Mouse (Mus musculus) CD4-positive, CD25-positive, alpha-beta regulatory T cell, adult 4 months (primary cell): Measurements from ENCODE around the gene AI467606. TPM values are rescaled to one million over a fixed set of nuclear protein-coding genes. Genes with fewer than 3 reads are reported as not detected.
"Not testable (repeated sequence)": the region's sequence is repeated elsewhere in the genome, so short reads cannot be mapped to it uniquely, and the experiment has no call there.

Experiments
- ATAC-seq: one replicate; pipeline ENCODE4 v1.8.0; 2017
- polyA plus RNA-seq, 2 experiments: library from polyadenylated mRNA; unstranded; fragments of 100-300 nt; shearing (Covaris generic); gene quantifications; one replicate each; pipeline ENCODE4 v1.2.1; 2017

AI467606 gene
- 100 to 1,000 TPM; 274 to 321 TPM for polyA plus RNA-seq

- peak; percentile 94 for ATAC-seq
Measured at GRCm38 (mm10) chr7:127091114-127091896, at the start of gene AI467606. Gene AI467606 (plus strand): TSS chr7:127091359.

- ATAC-seq = peak; percentile 99
Measured at GRCm38 (mm10) chr7:127041851-127042672, 49.1 kb upstream of the AI467606 start, which contains the start of gene Kif22. Gene Kif22 (minus strand): TSS chr7:127042471.

GRCm38 (mm10) chr7:127055026-127055585, 36.1 kb upstream of the AI467606 start:
- no peak for ATAC-seq

GRCm38 (mm10) chr7:127065538-127065937, 25.6 kb upstream of the AI467606 start:
- ATAC-seq = no peak

- ATAC-seq = no peak
Measured at GRCm38 (mm10) chr7:127066317-127066716, 24.8 kb upstream of the AI467606 start.

GRCm38 (mm10) chr7:127070871-127071413, 20.2 kb upstream of the AI467606 start:
- no peak for ATAC-seq

GRCm38 (mm10) chr7:127073221-127073620, 17.9 kb upstream of the AI467606 start:
- no peak for ATAC-seq

- ATAC-seq = no peak
Measured at GRCm38 (mm10) chr7:127076188-127076587, 15.0 kb upstream of the AI467606 start.

GRCm38 (mm10) chr7:127077692-127078091, 13.5 kb upstream of the AI467606 start:
- ATAC-seq = no peak

- no peak for ATAC-seq
Measured at GRCm38 (mm10) chr7:127080045-127080444, 11.1 kb upstream of the AI467606 start.

GRCm38 (mm10) chr7:127082271-127082670, 8.9 kb upstream of the AI467606 start:
- peak; percentile 32 for ATAC-seq

GRCm38 (mm10) chr7:127082995-127083394, 8.2 kb upstream of the AI467606 start:
- peak; percentile 40 for ATAC-seq

GRCm38 (mm10) chr7:127083689-127084088, 7.5 kb upstream of the AI467606 start:
- peak; percentile 75 for ATAC-seq

- ATAC-seq = no peak
Measured at GRCm38 (mm10) chr7:127084794-127085193, 6.4 kb upstream of the AI467606 start.

GRCm38 (mm10) chr7:127085751-127086150, 5.4 kb upstream of the AI467606 start:
- ATAC-seq = not testable (repeated sequence)

GRCm38 (mm10) chr7:127087278-127088010, 3.7 kb upstream of the AI467606 start, which contains the start of gene Zg16:
Gene Zg16 (minus strand): TSS chr7:127087328.
- ATAC-seq = not testable (repeated sequence)

- ATAC-seq = no peak
Measured at GRCm38 (mm10) chr7:127088083-127088482, 3.1 kb upstream of the AI467606 start.

- ATAC-seq = peak; percentile 6
Measured at GRCm38 (mm10) chr7:127088901-127089845, 2.0 kb upstream of the AI467606 start.

- ATAC-seq = peak; percentile 4
Measured at GRCm38 (mm10) chr7:127090154-127091113, 725 bp upstream of the AI467606 start.

GRCm38 (mm10) chr7:127093914-127094313, 2.8 kb downstream of the AI467606 start:
- no peak for ATAC-seq
